Mouse (Mus musculus) cerebellum, adult 2 months (tissue): ENCODE data around the gene Trim47. TPM values are rescaled to one million over a fixed set of nuclear protein-coding genes. Genes with fewer than 3 reads are reported as not detected.

Experiments
- DNase-seq, 2 experiments: peaks; one replicate each; pipeline ENCODE4 v3.0.0; 2021
- H3K27ac ChIP-seq: fragments of 200-500 bp; 2 replicates; pipeline ENCODE4 v1.5.1; 2012; ENCODE audit warnings: low read length, control low read depth, inconsistent platforms; ENCODE audit not compliant: insufficient read depth
- H3K27me3 ChIP-seq: fragments of 200-500 bp; 2 replicates; pipeline ENCODE4 v1.6.1; 2012; ENCODE audit warnings: inconsistent platforms, mild to moderate bottlenecking, low read length, moderate library complexity; ENCODE audit not compliant: control insufficient read depth, insufficient read depth
- H3K4me1 ChIP-seq: fragments of 200-500 bp; 2 replicates; pipeline ENCODE4 v1.6.1; 2011; ENCODE audit warnings: low read length; ENCODE audit not compliant: control insufficient read depth, insufficient read depth
- H3K4me3 ChIP-seq: fragments of 200-500 bp; replicated peaks from 2 replicates; pipeline ENCODE3; 2011; ENCODE audit warnings: mild to moderate bottlenecking, low read depth, low read length, control low read depth; ENCODE audit not compliant: insufficient read depth
- CTCF ChIP-seq: fragments of 200-500 bp; IDR thresholded peaks from 2 replicates; pipeline ENCODE4 v1.5.1; 2011; ENCODE audit warnings: low read depth, mild to moderate bottlenecking, control low read depth, low read length, moderate library complexity, borderline replicate concordance; ENCODE audit not compliant: insufficient read depth
- POLR2A ChIP-seq: fragments of 200-500 bp; IDR thresholded peaks from 2 replicates; pipeline ENCODE4 v1.6.1; 2011; ENCODE audit warnings: low read length, control low read depth, borderline replicate concordance; ENCODE audit not compliant: insufficient read depth
- WGBS: fragments of 180-500 bp; shearing (Covaris S2); methylation state at CpG from one replicate; pipeline ENCODE4 v1.1.7; 2018; 5-methylcytosine and 5-hydroxymethylcytosine counted together
- polyA plus RNA-seq: library from polyadenylated mRNA; depleted of rRNA; stranded (reverse); fragments of >200 nt; gene quantifications from 2 replicates; pipeline ENCODE4 v1.2.3, GENCODE M21; 2012

Trim47 gene
- polyA plus RNA-seq, 1 experiment: 4.1 TPM

DNA sequence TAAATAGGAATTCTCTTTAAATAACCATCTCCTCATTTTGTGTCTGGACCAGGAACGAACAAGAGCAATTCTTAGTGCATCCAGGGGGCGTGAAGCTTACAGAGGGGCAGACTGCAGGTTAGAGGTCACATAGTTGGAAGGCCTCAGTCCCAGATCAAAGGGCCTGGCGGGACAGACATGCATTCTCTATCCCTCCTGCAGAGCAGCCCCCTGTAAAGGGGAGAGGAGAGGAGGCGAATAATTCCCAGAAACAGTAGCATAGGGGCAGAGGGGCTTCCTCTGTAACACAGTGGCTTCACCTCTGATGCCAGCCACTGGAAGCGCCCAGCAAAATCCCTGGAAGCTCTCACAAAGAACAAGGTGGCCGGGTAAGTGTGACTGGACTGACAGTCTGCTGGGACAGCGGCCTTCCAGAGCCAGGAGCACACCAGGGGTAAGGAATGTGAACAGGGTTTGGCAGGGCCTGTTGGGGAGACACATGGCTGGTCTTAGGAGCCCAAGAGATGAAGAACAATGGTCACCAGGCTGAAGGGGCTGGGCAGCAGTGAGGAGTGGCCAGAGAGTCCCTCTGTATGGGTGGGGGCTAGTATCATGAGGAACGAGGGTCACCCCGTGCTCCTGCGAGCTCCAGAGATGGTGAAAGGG lies 48.2 kb downstream of the Trim47 start:
- H3K27ac ChIP-seq: peak overlapping the region; percentile 53

GRCm38 (mm10) chr11:116078221-116078620 lies 48.8 kb downstream of the Trim47 start:
- 5% methylated on average over 16 of the region's 16 CpGs for WGBS
- H3K4me3 ChIP-seq: no peak overlapping the region
- peak in 1 of 2 experiments; percentile 49 for DNase-seq
- H3K27ac ChIP-seq: peak overlapping the region; percentile 4
- no peaks in the 10 kb centered on the region for H3K27me3 ChIP-seq
- peaks cover 58% of the 10 kb centered on the region for H3K4me1 ChIP-seq
- TF ChIP-seq POLR2A (no peak), CTCF (no peak)

More for the DNA sequence above, 48.2 kb downstream of the Trim47 start:
- H3K4me1 ChIP-seq: peaks cover 61% of the 10 kb centered on the region
- no peak overlapping the region for H3K4me3 ChIP-seq
- TF ChIP-seq CTCF (no peak), POLR2A (no peak)
- H3K27me3 ChIP-seq: no peaks in the 10 kb centered on the region
- WGBS: 26% methylated on average over 10 of the region's 10 CpGs
- DNase-seq: peak in 1 of 2 experiments; percentile 55

GRCm38 (mm10) chr11:116077446-116078204 lies 49.4 kb downstream of the Trim47 start, which contains the start of gene Unc13d:
TSS of gene Unc13d (minus strand) at chr11:116077961.
- peak within 1 kb of the TSS; percentile 53 for H3K27ac ChIP-seq
- no peak for TF ChIP-seq POLR2A
- no peak for TF ChIP-seq CTCF
- no peaks in the 10 kb centered on the region for H3K27me3 ChIP-seq
- no peak within 1 kb of the TSS for H3K4me3 ChIP-seq
- peak in 1 of 2 experiments; percentile 53 for DNase-seq
- H3K4me1 ChIP-seq: peaks cover 57% of the 10 kb centered on the region
- 39% methylated on average over 22 of the region's 22 CpGs for WGBS

DNA sequence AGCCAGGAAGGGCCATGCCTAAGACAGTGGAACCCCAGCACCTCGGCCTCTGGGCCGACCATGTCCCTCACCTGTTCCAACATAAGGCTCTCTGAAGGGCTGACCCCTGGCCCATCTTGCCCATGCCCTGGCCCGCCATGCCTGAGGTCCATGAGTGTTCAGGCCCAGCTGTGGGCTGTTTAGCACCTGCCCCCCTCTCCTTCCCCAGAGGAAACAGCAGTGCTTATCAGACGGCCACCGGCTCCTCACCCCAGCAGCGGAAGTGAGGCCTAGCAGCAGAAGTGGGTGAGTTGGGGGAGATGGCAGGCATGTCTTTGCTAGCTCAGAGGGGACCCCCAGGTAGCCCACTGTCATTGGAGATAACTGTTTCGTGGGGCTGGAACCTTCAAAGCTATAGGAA lies 50.2 kb downstream of the Trim47 start:
- WGBS: 80% methylated on average over 7 of the region's 7 CpGs
- DNase-seq: peak in 1 of 2 experiments; percentile 15
- peak overlapping the region; percentile 4; the same call in 1 of the 2 replicates for H3K27ac ChIP-seq
- H3K4me3 ChIP-seq: no peak overlapping the region
- no peaks in the 10 kb centered on the region for H3K27me3 ChIP-seq
- H3K4me1 ChIP-seq: peaks cover 54% of the 10 kb centered on the region
- no peak for TF ChIP-seq CTCF
- TF ChIP-seq POLR2A: no peak

GRCm38 (mm10) chr11:116076266-116076540 lies 50.8 kb downstream of the Trim47 start:
- WGBS: 83% methylated on average over 7 of the region's 7 CpGs

DNA sequence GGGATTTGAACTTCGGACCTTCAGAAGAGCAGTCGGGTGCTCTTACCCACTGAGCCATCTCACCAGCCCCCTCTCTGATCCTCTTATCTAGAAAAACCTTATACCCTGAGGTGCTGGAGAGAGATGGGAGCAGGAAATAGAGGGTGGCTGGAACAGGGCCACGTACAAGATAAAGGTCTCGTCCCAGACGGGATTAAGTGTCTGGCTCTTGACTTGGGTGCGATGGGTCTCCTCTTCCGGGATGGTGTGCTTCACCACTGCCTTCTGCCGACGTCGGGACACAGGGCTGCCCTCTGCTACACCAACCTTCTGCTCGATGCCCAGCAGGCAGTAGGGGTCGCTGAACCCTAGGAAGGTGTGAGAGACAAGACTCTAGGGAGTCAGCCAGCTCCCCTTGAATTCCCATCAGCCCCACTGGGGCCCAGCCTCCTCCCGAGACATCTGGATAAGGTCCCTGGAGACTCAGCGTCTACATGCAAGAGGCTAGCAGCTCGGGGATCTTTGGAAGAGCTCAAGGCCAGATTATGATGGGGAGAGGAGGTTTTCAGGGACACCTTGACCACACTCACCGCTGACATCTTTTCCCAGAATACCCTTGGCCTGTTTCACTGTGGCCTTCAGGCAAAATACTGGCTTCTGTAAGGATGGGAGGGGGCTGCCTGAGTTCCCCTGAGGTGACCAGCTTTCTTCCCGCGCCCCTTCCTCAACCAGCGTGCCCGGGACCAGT lies 51.3 kb downstream of the Trim47 start:
- 72% methylated on average over 20 of the region's 20 CpGs for WGBS
- no peak for DNase-seq
- peaks cover 48% of the 10 kb centered on the region for H3K4me1 ChIP-seq
- H3K27me3 ChIP-seq: no peaks in the 10 kb centered on the region
- TF ChIP-seq CTCF (no peak), POLR2A (no peak)
- no peak overlapping the region for H3K27ac ChIP-seq
- no peak overlapping the region for H3K4me3 ChIP-seq

More at GRCm38 (mm10) chr11:116076266-116076540, 50.8 kb downstream of the Trim47 start:
- Histone ChIP-seq H3K4me1 (peaks cover 51% of the 10 kb centered on the region), H3K27me3 (no peaks in the 10 kb centered on the region), H3K4me3 (no peak overlapping the region), H3K27ac (no peak overlapping the region)
- DNase-seq: no peak
- no peak for TF ChIP-seq CTCF
- no peak for TF ChIP-seq POLR2A

DNA sequence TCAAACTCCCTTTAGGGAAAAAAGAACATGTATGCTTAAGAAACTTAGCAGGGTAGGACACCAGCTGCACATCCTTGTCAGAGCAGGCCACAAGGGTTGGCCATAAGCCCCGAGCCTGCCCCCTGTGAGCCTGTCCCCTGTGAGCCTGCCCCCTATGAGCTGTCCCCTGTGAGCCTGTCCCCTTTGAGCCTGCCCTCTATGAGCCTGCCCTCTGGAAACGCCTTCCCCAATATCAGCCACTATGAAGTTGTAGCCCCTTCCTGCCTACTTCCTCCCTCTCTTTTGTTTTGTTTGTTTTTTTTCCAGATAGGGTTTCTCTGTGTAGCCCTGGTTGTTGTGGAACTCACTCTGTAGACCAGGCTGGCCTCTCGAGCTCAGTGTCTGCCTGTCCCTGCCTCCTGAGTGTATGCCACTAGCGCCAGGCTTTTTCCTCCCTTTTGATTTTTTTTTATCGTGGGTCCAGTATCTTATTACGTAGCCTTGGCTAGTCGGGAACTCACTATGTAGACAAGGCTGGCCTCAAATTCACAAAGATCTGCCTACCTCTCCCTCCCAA lies 52.5 kb downstream of the Trim47 start:
- Histone ChIP-seq H3K4me1 (peaks cover 37% of the 10 kb centered on the region), H3K27ac (no peak overlapping the region), H3K4me3 (no peak overlapping the region), H3K27me3 (no peaks in the 10 kb centered on the region)
- DNase-seq: no peak
- WGBS: 81% methylated on average over 7 of the region's 7 CpGs
- TF ChIP-seq POLR2A (no peak), CTCF (no peak)
